Mouse (Mus musculus) G1E (cell line): ENCODE data around the gene Lrch1.

Source experiments
- CTCF ChIP-seq: IDR thresholded peaks from 2 replicates; pipeline ENCODE4 v1.5.1; 2012; ENCODE audit warnings: low read depth, low read length, inconsistent platforms, mixed read lengths
- GATA1 ChIP-seq: IDR thresholded peaks from 2 replicates; pipeline ENCODE4 v1.6.1; 2012; ENCODE audit warnings: borderline replicate concordance, low read length, inconsistent platforms, mixed read lengths

GRCm38 (mm10) chr14:74974136-74974651 lies 26.5 kb upstream of the Lrch1 start:
- no peak for TF ChIP-seq CTCF
- no peak for TF ChIP-seq GATA1
